Mouse (Mus musculus): ENCODE measurements around the gene Eif2ak3.

DNA sequence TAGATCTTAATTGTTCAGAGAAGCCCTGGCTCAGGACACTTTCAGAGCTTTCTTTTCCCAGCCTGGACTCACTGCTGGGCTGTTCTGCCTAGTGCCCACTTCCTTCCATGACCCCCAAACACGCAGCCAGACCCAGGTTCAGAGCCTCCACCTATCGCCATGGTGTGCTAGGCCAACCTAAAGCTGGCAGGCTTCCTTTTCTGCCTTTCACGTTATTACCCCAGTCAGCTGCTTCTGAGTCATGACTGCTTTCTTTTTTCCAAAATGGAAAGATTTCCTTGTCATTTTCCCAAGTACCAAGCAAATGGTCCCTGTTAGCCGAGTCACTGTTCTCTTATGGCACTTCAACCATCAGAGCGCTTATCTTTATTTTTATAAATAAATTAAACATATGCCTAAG is 4.0 kb upstream of the Eif2ak3 start:
- TF ChIP-seq CTCF (IDR thresholded peaks at IDR 0.05; ENCODE audit: low read depth, low read length) (no peak), POLR2A (IDR thresholded peaks at IDR 0.05; ENCODE audit: borderline replicate concordance, low read depth, low read length) (no peak)

All from bone marrow macrophage, adult 2 months (primary cell).